Mouse (Mus musculus) thymus, postnatal 14 days (tissue): ENCODE measurements around the gene Gm20388.

Source experiments
- DNase-seq: peaks from one replicate; pipeline ENCODE4 v3.0.0; 2021

The Gm20388 gene

GRCm38 (mm10) chr8:120133169-120133568 is 222.5 kb downstream of the Gm20388 start:
- no peak for DNase-seq

GRCm38 (mm10) chr8:120135687-120136086 is 225.0 kb downstream of the Gm20388 start:
- DNase-seq, result no peak

GRCm38 (mm10) chr8:120136618-120137017 is 226.0 kb downstream of the Gm20388 start:
- DNase-seq, result no peak

- DNase-seq, result no peak
These were observed 228.3 kb downstream of the Gm20388 start for GRCm38 (mm10) chr8:120138958-120139357.

- DNase-seq, result no peak
These were observed 230.1 kb downstream of the Gm20388 start for GRCm38 (mm10) chr8:120140769-120141168.

- DNase-seq, result no peak
These were observed 233.4 kb downstream of the Gm20388 start for GRCm38 (mm10) chr8:120143911-120144651.

- DNase-seq, result no peak
These were observed 234.1 kb downstream of the Gm20388 start for GRCm38 (mm10) chr8:120144652-120145301.

GRCm38 (mm10) chr8:120146051-120146450 is 235.4 kb downstream of the Gm20388 start:
- DNase-seq, result no peak

GRCm38 (mm10) chr8:120150028-120150427 is 239.4 kb downstream of the Gm20388 start:
- DNase-seq, result no peak

- DNase-seq, result no peak
These were observed 240.5 kb downstream of the Gm20388 start for GRCm38 (mm10) chr8:120151151-120151550.

GRCm38 (mm10) chr8:120152636-120153035 is 242.0 kb downstream of the Gm20388 start:
- no peak for DNase-seq

- no peak for DNase-seq
These were observed 249.7 kb downstream of the Gm20388 start for GRCm38 (mm10) chr8:120160366-120160765.

- no peak for DNase-seq
These were observed 251.2 kb downstream of the Gm20388 start for GRCm38 (mm10) chr8:120161658-120162403.

- no peak for DNase-seq
These were observed 251.7 kb downstream of the Gm20388 start for GRCm38 (mm10) chr8:120162404-120162752.

- DNase-seq, result no peak
These were observed 252.7 kb downstream of the Gm20388 start for GRCm38 (mm10) chr8:120163376-120163775.

- DNase-seq, result no peak
These were observed 253.4 kb downstream of the Gm20388 start for GRCm38 (mm10) chr8:120164026-120164425.

GRCm38 (mm10) chr8:120167136-120167535 is 256.5 kb downstream of the Gm20388 start:
- DNase-seq, result no peak

GRCm38 (mm10) chr8:120167821-120168220 is 257.2 kb downstream of the Gm20388 start:
- DNase-seq, result no peak

- DNase-seq, result no peak
These were observed 258.5 kb downstream of the Gm20388 start for GRCm38 (mm10) chr8:120169119-120169518.

- DNase-seq, result no peak
These were observed 262.6 kb downstream of the Gm20388 start for GRCm38 (mm10) chr8:120173195-120173594.

GRCm38 (mm10) chr8:120174606-120175005 is 264.0 kb downstream of the Gm20388 start:
- no peak for DNase-seq

GRCm38 (mm10) chr8:120176605-120177004 is 266.0 kb downstream of the Gm20388 start:
- no peak for DNase-seq

- peak; percentile 68 for DNase-seq
These were observed 266.9 kb downstream of the Gm20388 start, which contains the start of gene Fam92b for GRCm38 (mm10) chr8:120177318-120178123. Gene Fam92b (minus strand): TSS chr8:120177466.
